Mouse (Mus musculus): ENCODE data around the gene Rhbdl1. TPM values are rescaled to one million over a fixed set of nuclear protein-coding genes. Genes with fewer than 3 reads are reported as not detected.
A peak's percentile ranks its signal among the peaks of the same experiment; 100 is the strongest.

The Rhbdl1 gene
- 1.6 and 1.7 TPM in 2 replicates for polyA plus RNA-seq (2015; fragmentation: Nextera tagmentation; extraction: Ambion mirVana)

GRCm38 (mm10) chr17:25837076-25837410 lies at the start of gene Rhbdl1:
TSS of gene Rhbdl1 (minus strand) at chr17:25837295.
- peaks cover 30% of the 10 kb centered on the region for H3K36me3 ChIP-seq (ENCODE audit: control insufficient read depth, insufficient read depth)
- peak within 1 kb of the TSS; percentile 77 for H3K9ac ChIP-seq (ENCODE audit: low read length)
- H3K4me3 ChIP-seq (ENCODE audit: low read length): peak within 1 kb of the TSS; percentile 43
- ATAC-seq (replicated peaks; ENCODE audit: extremely low read depth, insufficient read depth, low FRiP score): 0 out of 2 replicates have a peak, but pooled peaks have one; percentile 2
- H3K27me3 ChIP-seq (ENCODE audit: control insufficient read depth, insufficient read depth, low read length): no peaks in the 10 kb centered on the region
- under 1% methylated on average over 21 of the region's 29 CpGs for WGBS
- peaks cover 36% of the 10 kb centered on the region for H3K4me1 ChIP-seq (ENCODE audit: control insufficient read depth, insufficient read depth, low read length)
- H3K9me3 ChIP-seq (replicated peaks; ENCODE audit: control insufficient read depth, low read length): no peaks in the 10 kb centered on the region
- H3K4me2 ChIP-seq (ENCODE audit: low read depth, low read length): peak within 1 kb of the TSS; percentile 77
- peak within 1 kb of the TSS; percentile 66 for H3K27ac ChIP-seq (ENCODE audit: low read length)

- ATAC-seq (replicated peaks; ENCODE audit: extremely low read depth, insufficient read depth, low FRiP score): no peak
- no peaks in the 10 kb centered on the region for H3K9me3 ChIP-seq (replicated peaks; ENCODE audit: control insufficient read depth, low read length)
Observed at GRCm38 (mm10) chr17:25886806-25887205, 49.7 kb upstream of the Rhbdl1 start.

GRCm38 (mm10) chr17:25885636-25886035 lies 48.5 kb upstream of the Rhbdl1 start:
- WGBS: 75% methylated on average over 4 of the region's 4 CpGs
- H3K9ac ChIP-seq (ENCODE audit: low read length): no peak overlapping the region
- H3K4me1 ChIP-seq (ENCODE audit: control insufficient read depth, insufficient read depth, low read length): no peaks in the 10 kb centered on the region
- ATAC-seq (replicated peaks; ENCODE audit: extremely low read depth, insufficient read depth, low FRiP score): no peak
- H3K4me2 ChIP-seq (ENCODE audit: low read depth, low read length): no peak overlapping the region
- no peak overlapping the region for H3K4me3 ChIP-seq (ENCODE audit: low read length)
- H3K9me3 ChIP-seq (replicated peaks; ENCODE audit: control insufficient read depth, low read length): no peaks in the 10 kb centered on the region
- peaks cover 23% of the 10 kb centered on the region for H3K36me3 ChIP-seq (ENCODE audit: control insufficient read depth, insufficient read depth)
- H3K27ac ChIP-seq (ENCODE audit: low read length): no peak overlapping the region
- no peaks in the 10 kb centered on the region for H3K27me3 ChIP-seq (ENCODE audit: control insufficient read depth, insufficient read depth, low read length)

More at GRCm38 (mm10) chr17:25886806-25887205, 49.7 kb upstream of the Rhbdl1 start:
- Histone ChIP-seq H3K4me1 (ENCODE audit: control insufficient read depth, insufficient read depth, low read length) (no peaks in the 10 kb centered on the region), H3K4me3 (ENCODE audit: low read length) (no peak overlapping the region), H3K27me3 (ENCODE audit: control insufficient read depth, insufficient read depth, low read length) (no peaks in the 10 kb centered on the region), H3K4me2 (ENCODE audit: low read depth, low read length) (no peak overlapping the region), H3K36me3 (ENCODE audit: control insufficient read depth, insufficient read depth) (peaks cover 23% of the 10 kb centered on the region), H3K27ac (ENCODE audit: low read length) (no peak overlapping the region), H3K9ac (ENCODE audit: low read length) (no peak overlapping the region)

GRCm38 (mm10) chr17:25883824-25884223 lies 46.7 kb upstream of the Rhbdl1 start:
- Histone ChIP-seq H3K4me2 (ENCODE audit: low read depth, low read length) (no peak overlapping the region), H3K9me3 (replicated peaks; ENCODE audit: control insufficient read depth, low read length) (no peaks in the 10 kb centered on the region), H3K4me3 (ENCODE audit: low read length) (no peak overlapping the region), H3K4me1 (ENCODE audit: control insufficient read depth, insufficient read depth, low read length) (no peaks in the 10 kb centered on the region), H3K27me3 (ENCODE audit: control insufficient read depth, insufficient read depth, low read length) (no peaks in the 10 kb centered on the region), H3K36me3 (ENCODE audit: control insufficient read depth, insufficient read depth) (peaks cover 16% of the 10 kb centered on the region), H3K27ac (ENCODE audit: low read length) (no peak overlapping the region), H3K9ac (ENCODE audit: low read length) (no peak overlapping the region)
- 88% methylated on average over 3 of the region's 3 CpGs for WGBS
- no peak for ATAC-seq (replicated peaks; ENCODE audit: extremely low read depth, insufficient read depth, low FRiP score)

GRCm38 (mm10) chr17:25883268-25883667 lies 46.2 kb upstream of the Rhbdl1 start:
- Histone ChIP-seq H3K4me1 (ENCODE audit: control insufficient read depth, insufficient read depth, low read length) (no peaks in the 10 kb centered on the region), H3K4me3 (ENCODE audit: low read length) (no peak overlapping the region), H3K9ac (ENCODE audit: low read length) (no peak overlapping the region), H3K4me2 (ENCODE audit: low read depth, low read length) (no peak overlapping the region), H3K27me3 (ENCODE audit: control insufficient read depth, insufficient read depth, low read length) (no peaks in the 10 kb centered on the region), H3K27ac (ENCODE audit: low read length) (no peak overlapping the region), H3K9me3 (replicated peaks; ENCODE audit: control insufficient read depth, low read length) (no peaks in the 10 kb centered on the region), H3K36me3 (ENCODE audit: control insufficient read depth, insufficient read depth) (peaks cover 16% of the 10 kb centered on the region)
- WGBS: 89% methylated on average over 8 of the region's 8 CpGs
- ATAC-seq (replicated peaks; ENCODE audit: extremely low read depth, insufficient read depth, low FRiP score): no peak

GRCm38 (mm10) chr17:25882306-25882705 lies 45.2 kb upstream of the Rhbdl1 start:
- 50% methylated on average over 5 of the region's 5 CpGs for WGBS
- no peak for ATAC-seq (replicated peaks; ENCODE audit: extremely low read depth, insufficient read depth, low FRiP score)
- no peaks in the 10 kb centered on the region for H3K9me3 ChIP-seq (replicated peaks; ENCODE audit: control insufficient read depth, low read length)
- H3K9ac ChIP-seq (ENCODE audit: low read length): no peak overlapping the region
- H3K36me3 ChIP-seq (ENCODE audit: control insufficient read depth, insufficient read depth): peaks cover 16% of the 10 kb centered on the region
- no peaks in the 10 kb centered on the region for H3K27me3 ChIP-seq (ENCODE audit: control insufficient read depth, insufficient read depth, low read length)
- H3K4me3 ChIP-seq (ENCODE audit: low read length): no peak overlapping the region
- no peaks in the 10 kb centered on the region for H3K4me1 ChIP-seq (ENCODE audit: control insufficient read depth, insufficient read depth, low read length)
- H3K4me2 ChIP-seq (ENCODE audit: low read depth, low read length): no peak overlapping the region
- H3K27ac ChIP-seq (ENCODE audit: low read length): no peak overlapping the region

GRCm38 (mm10) chr17:25881691-25882090 lies 44.6 kb upstream of the Rhbdl1 start:
- 47% methylated on average over 4 of the region's 4 CpGs for WGBS
- no peak overlapping the region for H3K9ac ChIP-seq (ENCODE audit: low read length)
- no peak overlapping the region for H3K4me3 ChIP-seq (ENCODE audit: low read length)
- ATAC-seq (replicated peaks; ENCODE audit: extremely low read depth, insufficient read depth, low FRiP score): no peak
- no peaks in the 10 kb centered on the region for H3K9me3 ChIP-seq (replicated peaks; ENCODE audit: control insufficient read depth, low read length)
- no peak overlapping the region for H3K27ac ChIP-seq (ENCODE audit: low read length)
- peaks cover 16% of the 10 kb centered on the region for H3K36me3 ChIP-seq (ENCODE audit: control insufficient read depth, insufficient read depth)
- peaks cover 3% of the 10 kb centered on the region; the same call in 1 of the 2 replicates for H3K4me1 ChIP-seq (ENCODE audit: control insufficient read depth, insufficient read depth, low read length)
- no peaks in the 10 kb centered on the region for H3K27me3 ChIP-seq (ENCODE audit: control insufficient read depth, insufficient read depth, low read length)
- no peak overlapping the region for H3K4me2 ChIP-seq (ENCODE audit: low read depth, low read length)

- ATAC-seq (replicated peaks; ENCODE audit: extremely low read depth, insufficient read depth, low FRiP score): no peak
- peaks cover 9% of the 10 kb centered on the region for H3K4me1 ChIP-seq (ENCODE audit: control insufficient read depth, insufficient read depth, low read length)
- H3K27ac ChIP-seq (ENCODE audit: low read length): no peak overlapping the region
- H3K9ac ChIP-seq (ENCODE audit: low read length): no peak overlapping the region
- H3K36me3 ChIP-seq (ENCODE audit: control insufficient read depth, insufficient read depth): peaks cover 16% of the 10 kb centered on the region
- 21% methylated on average over 5 of the region's 5 CpGs for WGBS
- H3K4me3 ChIP-seq (ENCODE audit: low read length): no peak overlapping the region
- no peaks in the 10 kb centered on the region for H3K27me3 ChIP-seq (ENCODE audit: control insufficient read depth, insufficient read depth, low read length)
- H3K4me2 ChIP-seq (ENCODE audit: low read depth, low read length): no peak overlapping the region
- H3K9me3 ChIP-seq (replicated peaks; ENCODE audit: control insufficient read depth, low read length): no peaks in the 10 kb centered on the region
Observed at GRCm38 (mm10) chr17:25880913-25881641, 44.0 kb upstream of the Rhbdl1 start.

GRCm38 (mm10) chr17:25880196-25880910 lies 43.3 kb upstream of the Rhbdl1 start, which contains the start of gene Wfikkn1:
TSS of gene Wfikkn1 (minus strand) at chr17:25880858.
- peaks cover 16% of the 10 kb centered on the region for H3K36me3 ChIP-seq (ENCODE audit: control insufficient read depth, insufficient read depth)
- no peaks in the 10 kb centered on the region for H3K27me3 ChIP-seq (ENCODE audit: control insufficient read depth, insufficient read depth, low read length)
- no peak within 1 kb of the TSS for H3K27ac ChIP-seq (ENCODE audit: low read length)
- H3K9ac ChIP-seq (ENCODE audit: low read length): no peak within 1 kb of the TSS
- H3K9me3 ChIP-seq (replicated peaks; ENCODE audit: control insufficient read depth, low read length): no peaks in the 10 kb centered on the region
- H3K4me2 ChIP-seq (ENCODE audit: low read depth, low read length): no peak within 1 kb of the TSS
- no peak within 1 kb of the TSS for H3K4me3 ChIP-seq (ENCODE audit: low read length)
- WGBS: 61% methylated on average over 5 of the region's 5 CpGs
- H3K4me1 ChIP-seq (ENCODE audit: control insufficient read depth, insufficient read depth, low read length): peaks cover 11% of the 10 kb centered on the region
- no peak for ATAC-seq (replicated peaks; ENCODE audit: extremely low read depth, insufficient read depth, low FRiP score)
